Mouse (Mus musculus) liver, adult 2 months (tissue): ENCODE measurements around the gene Prtn3. TPM values are rescaled to one million over a fixed set of nuclear protein-coding genes. Genes with fewer than 3 reads are reported as not detected.

Experiments used
- DNase-seq: peaks from one replicate; pipeline ENCODE4 v3.0.0-alpha.2; 2011; ENCODE audit warnings: low read depth, low spot score; ENCODE audit errors: extremely low read depth
- H3K27ac ChIP-seq: fragments of 200-500 bp; replicated peaks from 2 replicates; pipeline ENCODE4 v1.5.1; 2012; ENCODE audit warnings: low read depth, mild to moderate bottlenecking, control low read depth, inconsistent platforms, low read length; ENCODE audit not compliant: insufficient read depth
- H3K27me3 ChIP-seq: fragments of 200-500 bp; 2 replicates; pipeline ENCODE4 v1.6.1; 2012; ENCODE audit warnings: mild to moderate bottlenecking, moderate library complexity, low read length, inconsistent platforms; ENCODE audit not compliant: control insufficient read depth, insufficient read depth
- H3K36me3 ChIP-seq: fragments of 200-500 bp; 2 replicates; pipeline ENCODE4 v1.6.1; 2012; ENCODE audit warnings: low read length, inconsistent platforms; ENCODE audit not compliant: control insufficient read depth, insufficient read depth
- H3K4me1 ChIP-seq: fragments of 200-500 bp; 2 replicates; pipeline ENCODE4 v1.6.1; 2011; ENCODE audit warnings: low read length; ENCODE audit not compliant: control insufficient read depth, insufficient read depth
- H3K4me3 ChIP-seq: fragments of 200-500 bp; 2 replicates; pipeline ENCODE4 v1.5.1; 2011; ENCODE audit warnings: low read depth, mild to moderate bottlenecking, control low read depth, low read length, moderate library complexity; ENCODE audit not compliant: insufficient read depth
- H3K79me2 ChIP-seq: fragments of 200-500 bp; 2 replicates; pipeline ENCODE4 v1.6.1; 2012; ENCODE audit warnings: inconsistent platforms, mild to moderate bottlenecking, low read length, moderate library complexity; ENCODE audit not compliant: control insufficient read depth, insufficient read depth
- H3K9ac ChIP-seq: fragments of 200-500 bp; 2 replicates; pipeline ENCODE4 v1.6.1; 2012; ENCODE audit warnings: low read depth, mild to moderate bottlenecking, control low read depth, inconsistent platforms, low read length
- CTCF ChIP-seq: fragments of 200-500 bp; IDR thresholded peaks from 2 replicates; pipeline ENCODE4 v1.5.1; 2011; ENCODE audit warnings: low read depth, low read length, control low read depth
- POLR2A ChIP-seq: fragments of 200-500 bp; IDR thresholded peaks from 2 replicates; pipeline ENCODE4 v1.6.1; 2011; ENCODE audit warnings: low read length, control low read depth; ENCODE audit not compliant: insufficient read depth; ENCODE audit errors: extremely low read depth
- WGBS: fragments of 180-500 bp; shearing (Covaris S2); methylation state at CpG from one replicate; pipeline ENCODE4 v1.1.7; 2018; 5-methylcytosine and 5-hydroxymethylcytosine counted together
- polyA plus RNA-seq: library from polyadenylated mRNA; depleted of rRNA; stranded (reverse); fragments of >200 nt; gene quantifications from 2 replicates; pipeline ENCODE4 v1.2.3, GENCODE M21; 2012
- total RNA-seq: library from RNA; depleted of rRNA; stranded (reverse); fragments of >200 nt; gene quantifications from 2 replicates; pipeline ENCODE4 v1.2.3, GENCODE M21; 2014

The Prtn3 gene
- total and polyA plus RNA-seq, 2 experiments = 1.1 TPM; not detected in 1

GRCm38 (mm10) chr10:79846553-79846952, 27.7 kb upstream of the Prtn3 start:
- Histone ChIP-seq H3K27me3 (no peaks in the 10 kb centered on the region), H3K9ac (no peak overlapping the region), H3K36me3 (no peaks in the 10 kb centered on the region), H3K27ac (no peak overlapping the region), H3K79me2 (no peaks in the 10 kb centered on the region), H3K4me3 (no peak overlapping the region), H3K4me1 (peaks cover under 1% of the 10 kb centered on the region)
- DNase-seq = no peak
- WGBS = 73% methylated on average over 5 of the region's 5 CpGs
- TF ChIP-seq CTCF = no peak
- TF ChIP-seq POLR2A = no peak

- 0 out of 2 replicates have a peak, but pooled peaks cover 3% of the 10 kb centered on the region for H3K79me2 ChIP-seq
- no peak overlapping the region for H3K9ac ChIP-seq
- 80% methylated on average over 8 of the region's 8 CpGs for WGBS
- no peak for TF ChIP-seq POLR2A
- no peak for TF ChIP-seq CTCF
- H3K27me3 ChIP-seq = no peaks in the 10 kb centered on the region
- H3K4me3 ChIP-seq = no peak overlapping the region
- H3K36me3 ChIP-seq = no peaks in the 10 kb centered on the region
- H3K27ac ChIP-seq = no peak overlapping the region
- DNase-seq = no peak
- peaks cover 8% of the 10 kb centered on the region for H3K4me1 ChIP-seq
These were observed 24.2 kb upstream of the Prtn3 start for GRCm38 (mm10) chr10:79849941-79850628.

GRCm38 (mm10) chr10:79851653-79852052, 22.6 kb upstream of the Prtn3 start:
- 90% methylated on average over 3 of the region's 3 CpGs for WGBS
- no peak for DNase-seq

GRCm38 (mm10) chr10:79852107-79852789, 22.0 kb upstream of the Prtn3 start:
- Histone ChIP-seq H3K79me2 (peaks cover 22% of the 10 kb centered on the region), H3K36me3 (no peaks in the 10 kb centered on the region), H3K9ac (peak overlapping the region; percentile 38; the same call in 1 of the 2 replicates), H3K27ac (peak overlapping the region; percentile 88), H3K4me3 (no peak overlapping the region), H3K4me1 (peaks cover 19% of the 10 kb centered on the region), H3K27me3 (no peaks in the 10 kb centered on the region)
- WGBS = 73% methylated on average over 9 of the region's 9 CpGs
- TF ChIP-seq POLR2A (no peak), CTCF (no peak)
- no peak for DNase-seq

More at GRCm38 (mm10) chr10:79851653-79852052, 22.6 kb upstream of the Prtn3 start:
- H3K27ac ChIP-seq = peak overlapping the region; percentile 88
- H3K4me3 ChIP-seq = no peak overlapping the region
- H3K9ac ChIP-seq = peak overlapping the region; percentile 38; the same call in 1 of the 2 replicates
- TF ChIP-seq CTCF (no peak), POLR2A (no peak)
- no peaks in the 10 kb centered on the region for H3K36me3 ChIP-seq
- no peaks in the 10 kb centered on the region for H3K27me3 ChIP-seq
- peaks cover 13% of the 10 kb centered on the region for H3K4me1 ChIP-seq
- peaks cover 16% of the 10 kb centered on the region for H3K79me2 ChIP-seq

GRCm38 (mm10) chr10:79852827-79853226, 21.4 kb upstream of the Prtn3 start:
- Histone ChIP-seq H3K36me3 (no peaks in the 10 kb centered on the region), H3K9ac (peak overlapping the region; percentile 63), H3K4me3 (peak overlapping the region; percentile 53), H3K27me3 (no peaks in the 10 kb centered on the region), H3K4me1 (peaks cover 24% of the 10 kb centered on the region), H3K79me2 (peaks cover 27% of the 10 kb centered on the region), H3K27ac (peak overlapping the region; percentile 88)
- no peak for DNase-seq
- TF ChIP-seq POLR2A = no peak
- TF ChIP-seq CTCF = no peak
- WGBS = 37% methylated on average over 8 of the region's 8 CpGs

GRCm38 (mm10) chr10:79853392-79853791, 20.9 kb upstream of the Prtn3 start:
- H3K9ac ChIP-seq = peak overlapping the region; percentile 69
- H3K27me3 ChIP-seq = no peaks in the 10 kb centered on the region
- peaks cover 30% of the 10 kb centered on the region for H3K79me2 ChIP-seq
- H3K27ac ChIP-seq = peak overlapping the region; percentile 88
- WGBS = 1% methylated on average over 15 of the region's 15 CpGs
- DNase-seq = peak; percentile 71
- H3K4me3 ChIP-seq = peak overlapping the region; percentile 53
- H3K36me3 ChIP-seq = no peaks in the 10 kb centered on the region
- peaks cover 29% of the 10 kb centered on the region for H3K4me1 ChIP-seq
- TF ChIP-seq CTCF = no peak
- TF ChIP-seq POLR2A = 0 out of 2 replicates have a peak, but pooled peaks have one; percentile 33
